Mouse (Mus musculus): ENCODE results near the gene 9930021J03Rik. TPM values are rescaled to one million over a fixed set of nuclear protein-coding genes. Genes with fewer than 3 reads are reported as not detected.

9930021J03Rik gene
- polyA plus RNA-seq, 1 experiment = 0.06 TPM

DNA sequence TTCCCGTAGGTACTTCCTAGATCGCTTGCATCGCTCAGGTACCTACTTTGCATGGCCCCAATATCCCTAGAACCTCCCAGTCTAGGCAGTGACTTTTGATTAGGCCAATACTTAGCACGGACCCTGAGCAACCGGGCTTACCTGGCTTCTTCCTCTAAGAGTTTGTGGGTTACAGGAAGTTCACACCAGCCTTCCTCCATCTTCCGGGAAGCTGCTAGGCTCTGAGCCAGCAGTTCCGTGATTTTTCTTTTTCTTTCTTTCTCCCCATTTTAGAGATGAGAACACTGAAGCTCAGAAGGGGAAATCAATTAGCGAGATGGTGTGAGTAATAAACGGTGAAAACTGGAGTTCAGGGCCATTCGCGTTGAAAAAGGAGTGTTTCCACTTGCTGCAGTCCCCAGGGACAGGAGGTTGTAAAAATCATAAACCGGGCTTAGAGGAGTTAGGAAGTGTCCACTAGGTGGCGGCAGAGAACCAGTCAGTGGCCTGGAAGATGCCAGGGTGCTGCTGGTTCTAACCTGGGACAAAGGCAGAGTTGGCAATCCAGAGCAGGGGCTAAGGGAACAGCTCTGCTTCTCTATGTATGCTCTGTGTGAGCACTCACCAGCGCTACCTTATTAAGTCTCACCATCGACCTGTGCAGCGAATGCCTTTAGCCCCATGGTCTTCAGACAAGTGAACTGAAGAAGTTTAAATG lies 121.8 kb downstream of the 9930021J03Rik start:
- no peak for TF ChIP-seq GATA1 (IDR thresholded peaks at IDR 0.05; ENCODE audit: low read length)
- TF ChIP-seq TAL1 (IDR thresholded peaks at IDR 0.05; ENCODE audit: low read length) = no peak
- peaks cover 4% of the 10 kb centered on the region for H3K4me1 ChIP-seq (ENCODE audit: control insufficient read depth)
- no peaks in the 10 kb centered on the region for H3K36me3 ChIP-seq (ENCODE audit: control insufficient read depth)
- no peaks in the 10 kb centered on the region for H3K27me3 ChIP-seq (ENCODE audit: control insufficient read depth)
- H3K4me3 ChIP-seq (replicated peaks) = no peak overlapping the region
- H3K9me3 ChIP-seq (ENCODE audit: control insufficient read depth, low read length) = peaks cover 16% of the 10 kb centered on the region

DNA sequence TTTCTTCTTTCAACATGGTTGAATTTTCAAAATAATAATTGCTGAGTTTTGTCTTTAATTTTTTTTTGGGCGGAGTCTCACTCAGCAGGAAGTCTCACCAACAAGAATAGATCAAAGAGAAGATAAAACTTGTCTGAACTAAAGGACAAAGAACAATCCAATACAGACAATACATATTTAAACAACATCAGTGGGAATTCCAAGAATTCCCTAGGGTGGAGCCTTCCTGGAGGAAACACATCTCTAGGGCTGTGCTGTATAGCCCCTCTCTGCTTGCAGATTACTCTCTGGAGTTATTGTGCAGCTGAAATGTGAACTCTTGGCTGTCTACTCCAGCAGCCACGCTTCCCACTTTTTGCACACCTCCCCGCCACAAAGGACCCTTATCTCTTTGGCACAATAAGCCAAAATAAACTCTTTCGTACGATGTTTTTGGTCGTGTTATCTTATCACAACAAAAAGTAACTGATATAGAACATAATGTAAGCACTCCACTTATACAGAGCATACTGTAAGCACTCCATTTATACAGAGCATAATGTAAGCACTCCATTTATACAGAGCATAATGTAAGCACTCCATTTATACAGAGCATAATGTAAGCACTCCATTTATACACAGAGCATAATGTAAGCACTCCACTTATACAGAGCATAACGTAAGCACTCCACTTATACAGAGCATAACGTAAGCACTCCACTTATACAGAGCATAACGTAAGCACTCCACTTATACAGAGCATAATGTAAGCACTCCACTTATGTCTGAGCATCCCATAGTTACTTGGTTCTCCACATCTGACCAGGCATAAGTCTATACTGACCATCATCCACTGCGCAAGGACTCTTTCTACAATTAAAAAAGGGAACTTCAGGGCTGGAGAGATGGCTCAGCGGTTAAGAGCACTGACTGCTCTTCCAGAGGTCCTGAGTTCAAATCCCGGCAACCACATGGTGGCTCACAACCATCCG lies 125.3 kb downstream of the 9930021J03Rik start:
- Histone ChIP-seq H3K4me3 (replicated peaks) (no peak overlapping the region), H3K36me3 (ENCODE audit: control insufficient read depth) (no peaks in the 10 kb centered on the region), H3K9me3 (ENCODE audit: control insufficient read depth, low read length) (peaks cover 11% of the 10 kb centered on the region), H3K4me1 (ENCODE audit: control insufficient read depth) (peaks cover 4% of the 10 kb centered on the region), H3K27me3 (ENCODE audit: control insufficient read depth) (no peaks in the 10 kb centered on the region)
- no peak for TF ChIP-seq GATA1 (IDR thresholded peaks at IDR 0.05; ENCODE audit: low read length)
- TF ChIP-seq TAL1 (IDR thresholded peaks at IDR 0.05; ENCODE audit: low read length) = no peak

- no peak overlapping the region for H3K4me3 ChIP-seq (replicated peaks)
- H3K4me1 ChIP-seq (ENCODE audit: control insufficient read depth) = peaks cover 4% of the 10 kb centered on the region
- H3K9me3 ChIP-seq (ENCODE audit: control insufficient read depth, low read length) = no peaks in the 10 kb centered on the region
- no peak for TF ChIP-seq GATA1 (IDR thresholded peaks at IDR 0.05; ENCODE audit: low read length)
- TF ChIP-seq TAL1 (IDR thresholded peaks at IDR 0.05; ENCODE audit: low read length) = no peak
- no peaks in the 10 kb centered on the region for H3K27me3 ChIP-seq (ENCODE audit: control insufficient read depth)
- no peaks in the 10 kb centered on the region for H3K36me3 ChIP-seq (ENCODE audit: control insufficient read depth)
Observed at GRCm38 (mm10) chr19:29678181-29678778, 127.5 kb downstream of the 9930021J03Rik start.

GRCm38 (mm10) chr19:29676479-29677193 lies 129.2 kb downstream of the 9930021J03Rik start:
- Histone ChIP-seq H3K9me3 (ENCODE audit: control insufficient read depth, low read length) (no peaks in the 10 kb centered on the region), H3K36me3 (ENCODE audit: control insufficient read depth) (no peaks in the 10 kb centered on the region), H3K4me1 (ENCODE audit: control insufficient read depth) (peaks cover 4% of the 10 kb centered on the region), H3K27me3 (ENCODE audit: control insufficient read depth) (no peaks in the 10 kb centered on the region), H3K4me3 (replicated peaks) (no peak overlapping the region)
- TF ChIP-seq GATA1 (IDR thresholded peaks at IDR 0.05; ENCODE audit: low read length) (no peak), TAL1 (IDR thresholded peaks at IDR 0.05; ENCODE audit: low read length) (no peak)

DNA sequence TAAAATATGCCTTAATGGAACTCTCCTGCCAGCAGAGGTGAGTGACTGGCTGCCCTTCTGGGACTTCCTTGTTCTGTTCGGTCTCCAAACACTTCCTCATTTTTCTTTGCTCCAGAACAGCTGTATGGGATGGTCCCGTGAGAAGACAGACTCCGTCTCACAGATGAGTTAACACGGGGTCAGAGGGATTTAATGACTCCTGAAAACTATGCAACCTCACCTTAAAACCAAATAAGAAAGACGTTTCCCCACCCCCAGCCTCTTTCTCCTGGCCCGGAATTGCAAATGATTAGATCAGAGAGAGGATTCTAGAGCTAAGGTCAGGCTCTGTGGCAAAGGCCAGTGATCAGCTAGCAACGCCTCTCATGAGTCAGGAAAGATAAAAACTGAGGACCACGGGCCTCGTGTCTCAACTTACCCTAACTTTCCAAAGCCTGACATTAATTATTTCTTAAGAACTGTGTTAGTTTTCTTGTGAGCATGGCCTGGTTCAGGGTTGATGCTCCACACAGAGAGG lies 130.2 kb downstream of the 9930021J03Rik start:
- Histone ChIP-seq H3K27me3 (ENCODE audit: control insufficient read depth) (no peaks in the 10 kb centered on the region), H3K9me3 (ENCODE audit: control insufficient read depth, low read length) (no peaks in the 10 kb centered on the region), H3K4me3 (replicated peaks) (no peak overlapping the region), H3K36me3 (ENCODE audit: control insufficient read depth) (no peaks in the 10 kb centered on the region), H3K4me1 (ENCODE audit: control insufficient read depth) (peaks cover 4% of the 10 kb centered on the region)
- TF ChIP-seq GATA1 (IDR thresholded peaks at IDR 0.05; ENCODE audit: low read length) (no peak), TAL1 (IDR thresholded peaks at IDR 0.05; ENCODE audit: low read length) (no peak)

DNA sequence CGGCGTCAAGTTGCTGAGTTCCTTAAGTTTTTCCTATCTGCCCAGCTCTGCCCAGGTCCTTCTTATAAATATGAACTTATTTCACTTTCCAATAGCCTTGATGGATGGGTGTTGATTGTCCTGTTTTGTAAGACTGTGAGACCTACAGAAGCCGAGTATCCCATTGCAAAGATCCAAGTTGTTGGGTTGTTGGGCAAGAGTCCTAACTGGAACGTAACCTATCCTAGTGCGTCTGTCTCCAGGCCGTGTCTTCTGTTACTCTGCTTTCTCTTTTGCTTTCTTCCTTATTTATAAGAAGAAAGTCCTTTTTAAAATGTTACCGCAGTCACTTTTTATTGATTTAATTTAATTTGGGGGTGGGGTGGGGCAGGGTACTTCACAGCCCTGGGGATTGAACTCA lies 130.8 kb downstream of the 9930021J03Rik start:
- Histone ChIP-seq H3K4me1 (ENCODE audit: control insufficient read depth) (no peaks in the 10 kb centered on the region), H3K36me3 (ENCODE audit: control insufficient read depth) (no peaks in the 10 kb centered on the region), H3K4me3 (replicated peaks) (no peak overlapping the region), H3K27me3 (ENCODE audit: control insufficient read depth) (no peaks in the 10 kb centered on the region), H3K9me3 (ENCODE audit: control insufficient read depth, low read length) (no peaks in the 10 kb centered on the region)
- no peak for TF ChIP-seq TAL1 (IDR thresholded peaks at IDR 0.05; ENCODE audit: low read length)
- TF ChIP-seq GATA1 (IDR thresholded peaks at IDR 0.05; ENCODE audit: low read length) = no peak

- H3K9me3 ChIP-seq (ENCODE audit: control insufficient read depth, low read length) = no peaks in the 10 kb centered on the region
- H3K4me1 ChIP-seq (ENCODE audit: control insufficient read depth) = no peaks in the 10 kb centered on the region
- no peaks in the 10 kb centered on the region for H3K36me3 ChIP-seq (ENCODE audit: control insufficient read depth)
- TF ChIP-seq TAL1 (IDR thresholded peaks at IDR 0.05; ENCODE audit: low read length) (no peak), GATA1 (IDR thresholded peaks at IDR 0.05; ENCODE audit: low read length) (no peak)
- H3K4me3 ChIP-seq (replicated peaks) = no peak overlapping the region
- no peaks in the 10 kb centered on the region for H3K27me3 ChIP-seq (ENCODE audit: control insufficient read depth)
Observed at GRCm38 (mm10) chr19:29672660-29673059, 133.1 kb downstream of the 9930021J03Rik start.

- Histone ChIP-seq H3K9me3 (ENCODE audit: control insufficient read depth, low read length) (no peaks in the 10 kb centered on the region), H3K36me3 (ENCODE audit: control insufficient read depth) (no peaks in the 10 kb centered on the region), H3K4me3 (replicated peaks) (no peak overlapping the region), H3K4me1 (ENCODE audit: control insufficient read depth) (no peaks in the 10 kb centered on the region; the same call in 1 of the 2 replicates), H3K27me3 (ENCODE audit: control insufficient read depth) (no peaks in the 10 kb centered on the region)
- TF ChIP-seq GATA1 (IDR thresholded peaks at IDR 0.05; ENCODE audit: low read length) (no peak), TAL1 (IDR thresholded peaks at IDR 0.05; ENCODE audit: low read length) (no peak)
Observed at GRCm38 (mm10) chr19:29671160-29671559, 134.6 kb downstream of the 9930021J03Rik start.
